Mouse (Mus musculus): ENCODE measurements around the gene Ampd1. TPM values are rescaled to one million over a fixed set of nuclear protein-coding genes. Genes with fewer than 3 reads are reported as not detected.

The Ampd1 gene
- polyA plus RNA-seq, 1 experiment = not detected

- no peak overlapping the region for H3K27ac ChIP-seq (ENCODE audit: insufficient read depth, low read length)
- TF ChIP-seq CTCF (IDR thresholded peaks at IDR 0.05; ENCODE audit: borderline replicate concordance, insufficient read depth, low read length) (no peak), POLR2A (IDR thresholded peaks at IDR 0.05; ENCODE audit: low read depth, low read length) (no peak)
- no peak overlapping the region for H3K4me3 ChIP-seq (ENCODE audit: insufficient read depth, low read length)
- no peaks in the 10 kb centered on the region for H3K4me1 ChIP-seq (ENCODE audit: control insufficient read depth, insufficient read depth, low read length)
Measured at GRCm38 (mm10) chr3:103101194-103101593, 27.4 kb downstream of the Ampd1 start.

GRCm38 (mm10) chr3:103101909-103102308 is 28.1 kb downstream of the Ampd1 start:
- H3K4me1 ChIP-seq (ENCODE audit: control insufficient read depth, insufficient read depth, low read length) = no peaks in the 10 kb centered on the region
- H3K4me3 ChIP-seq (ENCODE audit: insufficient read depth, low read length) = peak overlapping the region; percentile 52
- TF ChIP-seq POLR2A (IDR thresholded peaks at IDR 0.05; ENCODE audit: low read depth, low read length) (no peak), CTCF (IDR thresholded peaks at IDR 0.05; ENCODE audit: borderline replicate concordance, insufficient read depth, low read length) (no peak)
- no peak overlapping the region for H3K27ac ChIP-seq (ENCODE audit: insufficient read depth, low read length)

DNA sequence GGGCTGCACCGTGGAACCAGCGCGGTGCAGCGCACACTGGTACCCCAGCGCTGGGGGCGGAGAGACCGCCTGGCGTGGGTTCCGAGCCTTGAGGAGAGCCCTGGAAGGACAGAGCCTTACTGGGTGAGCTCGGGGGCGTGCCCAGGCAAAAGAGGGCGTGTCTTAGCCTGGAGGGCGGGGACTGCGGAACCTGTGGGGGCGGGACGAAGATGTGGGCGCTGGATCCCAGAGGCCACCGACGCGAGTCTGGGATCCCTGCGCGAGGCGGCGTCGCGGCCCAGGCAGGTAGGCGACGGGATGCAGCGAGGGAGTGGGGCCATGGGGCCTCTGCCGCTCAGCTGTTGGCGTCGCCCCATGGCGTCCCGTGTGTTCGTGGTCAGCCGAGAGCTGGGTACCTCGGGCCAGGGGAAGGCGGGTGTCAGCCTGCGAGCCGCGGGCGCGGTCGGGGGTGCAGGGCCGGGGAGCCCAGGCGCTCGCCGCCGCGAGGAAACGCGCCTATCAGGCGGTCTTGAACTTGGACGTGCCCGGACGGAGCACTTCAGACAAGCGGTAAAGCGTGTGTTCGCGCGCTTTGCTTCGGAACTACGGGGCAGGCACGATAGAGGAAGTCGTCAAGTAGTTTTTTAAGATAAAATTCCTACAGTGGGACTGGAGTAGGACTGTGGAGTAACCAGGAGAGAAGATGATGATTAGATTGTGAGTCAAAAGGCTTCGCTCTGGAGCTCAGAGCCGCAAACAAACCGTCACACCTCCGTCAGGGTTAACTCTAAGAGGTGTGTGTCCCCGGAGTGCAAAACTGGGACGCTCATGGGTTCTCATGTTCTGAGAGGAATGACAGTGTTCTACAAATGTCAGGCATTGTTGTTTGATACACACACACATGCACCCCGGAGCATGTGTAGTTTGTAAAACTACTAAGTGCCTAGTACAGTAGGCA is 28.9 kb downstream of the Ampd1 start, which contains the start of gene Dennd2c:
TSS of gene Dennd2c (plus strand) at position 151 of the 937 bp plus-strand sequence.
- no peaks in the 10 kb centered on the region for H3K4me1 ChIP-seq (ENCODE audit: control insufficient read depth, insufficient read depth, low read length)
- H3K4me3 ChIP-seq (ENCODE audit: insufficient read depth, low read length) = peak within 1 kb of the TSS; percentile 66
- TF ChIP-seq POLR2A (IDR thresholded peaks at IDR 0.05; ENCODE audit: low read depth, low read length) (peak; percentile 87), CTCF (IDR thresholded peaks at IDR 0.05; ENCODE audit: borderline replicate concordance, insufficient read depth, low read length) (no peak)
- H3K27ac ChIP-seq (ENCODE audit: insufficient read depth, low read length) = 0 out of 2 replicates have a peak within 1 kb of the TSS, but pooled peaks have one; percentile 2

DNA sequence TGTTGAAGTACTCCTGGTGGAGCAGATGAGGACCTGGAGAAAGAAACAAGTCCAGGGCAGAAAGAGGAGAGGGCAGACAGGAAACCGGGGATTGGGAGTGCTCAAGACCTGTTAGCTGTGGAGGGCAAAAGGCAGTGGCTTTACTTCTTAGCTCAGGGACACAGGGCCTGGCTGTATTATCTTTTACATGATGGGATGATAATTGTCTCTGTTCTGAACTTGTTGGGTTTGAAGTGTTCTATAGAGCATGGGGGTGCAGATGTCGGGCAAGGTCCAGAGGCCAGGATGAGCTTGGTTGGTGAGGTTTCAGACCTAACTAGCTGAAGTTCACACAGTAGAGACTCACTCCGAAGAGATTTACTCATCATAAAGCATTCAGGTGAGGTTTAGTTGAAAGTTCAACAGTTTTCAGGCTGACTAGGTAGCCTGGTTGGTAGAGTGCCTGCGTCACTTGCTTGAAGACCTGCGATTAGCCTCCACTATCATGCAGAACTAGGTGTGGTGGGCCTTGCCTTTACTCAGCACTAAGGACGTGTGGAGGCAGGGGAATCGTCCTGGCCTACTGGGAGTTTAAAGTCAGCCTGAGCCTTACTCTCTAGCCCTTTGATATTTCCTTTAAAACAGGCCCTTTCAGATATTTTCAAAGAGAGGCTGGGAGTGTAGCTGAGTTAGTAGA is 33.9 kb downstream of the Ampd1 start:
- Histone ChIP-seq H3K4me3 (ENCODE audit: insufficient read depth, low read length) (no peak overlapping the region), H3K4me1 (ENCODE audit: control insufficient read depth, insufficient read depth, low read length) (no peaks in the 10 kb centered on the region), H3K27ac (ENCODE audit: insufficient read depth, low read length) (no peak overlapping the region)
- TF ChIP-seq POLR2A (IDR thresholded peaks at IDR 0.05; ENCODE audit: low read depth, low read length) (no peak), CTCF (IDR thresholded peaks at IDR 0.05; ENCODE audit: borderline replicate concordance, insufficient read depth, low read length) (no peak)

- no peak for TF ChIP-seq POLR2A (IDR thresholded peaks at IDR 0.05; ENCODE audit: low read depth, low read length)
- no peak for TF ChIP-seq CTCF (IDR thresholded peaks at IDR 0.05; ENCODE audit: borderline replicate concordance, insufficient read depth, low read length)
- Histone ChIP-seq H3K4me3 (ENCODE audit: insufficient read depth, low read length) (no peak overlapping the region), H3K4me1 (ENCODE audit: control insufficient read depth, insufficient read depth, low read length) (no peaks in the 10 kb centered on the region), H3K27ac (ENCODE audit: insufficient read depth, low read length) (no peak overlapping the region)
Measured at GRCm38 (mm10) chr3:103112216-103112615, 38.4 kb downstream of the Ampd1 start.

- H3K4me3 ChIP-seq (ENCODE audit: insufficient read depth, low read length) = no peak overlapping the region
- no peaks in the 10 kb centered on the region for H3K4me1 ChIP-seq (ENCODE audit: control insufficient read depth, insufficient read depth, low read length)
- TF ChIP-seq CTCF (IDR thresholded peaks at IDR 0.05; ENCODE audit: borderline replicate concordance, insufficient read depth, low read length) (no peak), POLR2A (IDR thresholded peaks at IDR 0.05; ENCODE audit: low read depth, low read length) (no peak)
- no peak overlapping the region for H3K27ac ChIP-seq (ENCODE audit: insufficient read depth, low read length)
Measured at GRCm38 (mm10) chr3:103123636-103124035, 49.8 kb downstream of the Ampd1 start.

DNA sequence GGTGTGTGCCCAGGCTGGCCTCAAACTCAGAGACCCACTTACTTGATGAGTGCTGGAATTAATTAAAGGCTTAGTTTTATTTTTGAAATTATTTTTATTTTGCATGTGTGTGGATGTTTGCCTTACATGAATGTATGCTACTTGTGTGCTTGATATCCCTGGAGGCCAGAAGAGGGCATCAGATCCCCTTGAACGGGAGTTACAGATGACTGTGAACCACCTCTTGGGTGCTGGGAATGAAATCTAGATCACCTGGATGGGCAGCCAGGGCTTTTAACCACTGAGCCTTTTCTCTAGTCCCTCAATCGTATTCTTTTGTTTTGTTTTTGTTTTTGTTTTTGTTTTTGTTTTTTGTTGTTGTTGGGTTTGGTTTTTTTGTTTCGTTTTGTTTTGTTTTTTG is 52.3 kb downstream of the Ampd1 start:
- Histone ChIP-seq H3K4me3 (ENCODE audit: insufficient read depth, low read length) (no peak overlapping the region), H3K27ac (ENCODE audit: insufficient read depth, low read length) (no peak overlapping the region), H3K4me1 (ENCODE audit: control insufficient read depth, insufficient read depth, low read length) (no peaks in the 10 kb centered on the region)
- TF ChIP-seq POLR2A (IDR thresholded peaks at IDR 0.05; ENCODE audit: low read depth, low read length) = no peak
- TF ChIP-seq CTCF (IDR thresholded peaks at IDR 0.05; ENCODE audit: borderline replicate concordance, insufficient read depth, low read length) = no peak

DNA sequence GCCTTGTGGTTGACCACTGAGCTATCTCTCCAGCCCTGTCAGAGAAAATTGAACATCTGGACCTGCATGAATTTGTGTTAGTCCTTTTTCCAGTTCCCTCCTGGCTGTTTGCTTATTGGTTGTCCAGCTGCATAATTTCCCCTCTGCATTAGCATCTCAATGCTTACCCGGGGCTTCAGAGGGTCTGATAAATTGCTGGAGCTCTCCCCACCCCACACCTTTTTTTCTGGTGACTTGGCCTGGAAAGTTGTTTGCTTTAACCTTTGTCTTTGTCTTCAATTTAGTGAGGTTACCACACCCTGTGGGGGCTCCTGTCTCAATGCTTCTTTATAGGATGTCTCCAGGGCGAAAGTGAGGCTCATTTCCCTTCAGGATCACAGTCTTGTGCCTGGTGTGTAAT is 53.4 kb downstream of the Ampd1 start:
- Histone ChIP-seq H3K4me3 (ENCODE audit: insufficient read depth, low read length) (no peak overlapping the region), H3K27ac (ENCODE audit: insufficient read depth, low read length) (no peak overlapping the region), H3K4me1 (ENCODE audit: control insufficient read depth, insufficient read depth, low read length) (0 out of 2 replicates have a peak, but pooled peaks cover 3% of the 10 kb centered on the region)
- no peak for TF ChIP-seq POLR2A (IDR thresholded peaks at IDR 0.05; ENCODE audit: low read depth, low read length)
- no peak for TF ChIP-seq CTCF (IDR thresholded peaks at IDR 0.05; ENCODE audit: borderline replicate concordance, insufficient read depth, low read length)

GRCm38 (mm10) chr3:103127721-103128120 is 53.9 kb downstream of the Ampd1 start:
- Histone ChIP-seq H3K4me1 (ENCODE audit: control insufficient read depth, insufficient read depth, low read length) (0 out of 2 replicates have a peak, but pooled peaks cover 3% of the 10 kb centered on the region), H3K27ac (ENCODE audit: insufficient read depth, low read length) (no peak overlapping the region), H3K4me3 (ENCODE audit: insufficient read depth, low read length) (no peak overlapping the region)
- no peak for TF ChIP-seq POLR2A (IDR thresholded peaks at IDR 0.05; ENCODE audit: low read depth, low read length)
- TF ChIP-seq CTCF (IDR thresholded peaks at IDR 0.05; ENCODE audit: borderline replicate concordance, insufficient read depth, low read length) = no peak
